Mouse (Mus musculus) megakaryocyte, embryonic 14.5 days (primary cell): Measurements from ENCODE around the gene Zbtb38. TPM values are rescaled to one million over a fixed set of nuclear protein-coding genes. Genes with fewer than 3 reads are reported as not detected.

Experiments
- H3K27me3 ChIP-seq: replicated peaks from 2 replicates; pipeline ENCODE3; 2012; ENCODE audit warnings: inconsistent platforms
- H3K36me3 ChIP-seq: replicated peaks from 2 replicates; pipeline ENCODE3; 2012; ENCODE audit warnings: low read length, inconsistent platforms, mixed read lengths
- H3K4me1 ChIP-seq: 2 replicates; pipeline ENCODE4 v1.6.1; 2012; ENCODE audit warnings: inconsistent platforms
- H3K4me3 ChIP-seq: replicated peaks from 2 replicates; pipeline ENCODE3; 2012; ENCODE audit warnings: moderate library complexity, mild to moderate bottlenecking, inconsistent platforms
- H3K9me3 ChIP-seq: 2 replicates; pipeline ENCODE4 v1.6.1; 2012; ENCODE audit warnings: inconsistent platforms
- FLI1 ChIP-seq: IDR thresholded peaks from 2 replicates; pipeline ENCODE4 v1.6.1; 2012; ENCODE audit warnings: low read length, inconsistent platforms, mixed read lengths
- GATA1 ChIP-seq: IDR thresholded peaks from 3 replicates; pipeline ENCODE4 v1.6.1; 2012; ENCODE audit warnings: mixed read lengths, low read length, inconsistent platforms, borderline replicate concordance
- polyA plus RNA-seq: library from polyadenylated mRNA; stranded (reverse); fragments of >175 nt; gene quantifications from 2 replicates; pipeline ENCODE4 v1.2.3, GENCODE M21; 2012; ENCODE audit warnings: low replicate concordance; ENCODE audit not compliant: insufficient read depth

Gene Zbtb38
- polyA plus RNA-seq, 1 experiment = 1.5 TPM

GRCm38 (mm10) chr9:96672466-96672865 is 80.2 kb downstream of the Zbtb38 start:
- no peaks in the 10 kb centered on the region for H3K36me3 ChIP-seq
- H3K27me3 ChIP-seq = no peaks in the 10 kb centered on the region
- H3K9me3 ChIP-seq = peaks cover 3% of the 10 kb centered on the region; the same call in 1 of the 2 replicates
- TF ChIP-seq FLI1 (no peak), GATA1 (no peak)
- H3K4me3 ChIP-seq = no peak overlapping the region
- peaks cover 43% of the 10 kb centered on the region for H3K4me1 ChIP-seq

DNA sequence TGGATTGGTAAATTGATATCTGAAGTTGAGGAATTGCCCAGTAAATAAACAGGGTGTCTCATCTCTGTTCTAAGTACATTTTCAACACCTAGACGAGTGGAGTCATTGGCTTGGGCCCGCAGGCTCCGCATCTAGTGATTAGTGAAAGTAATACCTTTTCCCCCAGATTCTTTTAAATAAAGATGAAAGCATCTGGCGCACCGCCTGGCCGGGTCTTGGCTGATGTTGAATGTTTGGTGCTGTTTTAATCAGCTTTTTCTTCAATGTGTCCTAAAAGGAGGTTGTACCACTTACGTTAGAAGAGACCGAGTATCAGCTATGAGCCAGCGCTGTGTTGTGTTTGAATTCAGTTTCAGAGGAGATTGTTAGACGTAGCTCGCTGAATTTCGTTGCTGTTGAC is 81.4 kb downstream of the Zbtb38 start:
- H3K36me3 ChIP-seq = no peaks in the 10 kb centered on the region
- H3K4me3 ChIP-seq = no peak overlapping the region
- TF ChIP-seq GATA1 = no peak
- TF ChIP-seq FLI1 = no peak
- H3K27me3 ChIP-seq = no peaks in the 10 kb centered on the region
- peaks cover 3% of the 10 kb centered on the region; the same call in 1 of the 2 replicates for H3K9me3 ChIP-seq
- peaks cover 41% of the 10 kb centered on the region for H3K4me1 ChIP-seq

GRCm38 (mm10) chr9:96669877-96670276 is 82.8 kb downstream of the Zbtb38 start:
- TF ChIP-seq FLI1 (no peak), GATA1 (no peak)
- H3K27me3 ChIP-seq = no peaks in the 10 kb centered on the region
- H3K9me3 ChIP-seq = peaks cover 3% of the 10 kb centered on the region; the same call in 1 of the 2 replicates
- H3K4me1 ChIP-seq = peaks cover 28% of the 10 kb centered on the region
- no peaks in the 10 kb centered on the region for H3K36me3 ChIP-seq
- H3K4me3 ChIP-seq = peak overlapping the region; percentile 89

- H3K4me1 ChIP-seq = peaks cover 26% of the 10 kb centered on the region
- H3K4me3 ChIP-seq = no peak overlapping the region
- peaks cover 3% of the 10 kb centered on the region; the same call in 1 of the 2 replicates for H3K9me3 ChIP-seq
- TF ChIP-seq FLI1 = no peak
- TF ChIP-seq GATA1 = no peak
- H3K36me3 ChIP-seq = no peaks in the 10 kb centered on the region
- H3K27me3 ChIP-seq = peaks cover 2% of the 10 kb centered on the region
Observed at GRCm38 (mm10) chr9:96668628-96669027, 84.0 kb downstream of the Zbtb38 start.

GRCm38 (mm10) chr9:96660510-96661244 is 92.0 kb downstream of the Zbtb38 start:
- Histone ChIP-seq H3K4me1 (peaks cover 6% of the 10 kb centered on the region; the same call in 1 of the 2 replicates), H3K9me3 (peaks cover 22% of the 10 kb centered on the region), H3K4me3 (no peak overlapping the region), H3K36me3 (peaks cover 4% of the 10 kb centered on the region), H3K27me3 (peaks cover 2% of the 10 kb centered on the region)
- no peak for TF ChIP-seq GATA1
- TF ChIP-seq FLI1 = no peak

- Histone ChIP-seq H3K27me3 (peaks cover 2% of the 10 kb centered on the region), H3K4me1 (peaks cover 6% of the 10 kb centered on the region; the same call in 1 of the 2 replicates), H3K9me3 (peaks cover 22% of the 10 kb centered on the region), H3K36me3 (peaks cover 4% of the 10 kb centered on the region), H3K4me3 (no peak overlapping the region)
- TF ChIP-seq GATA1 (no peak), FLI1 (no peak)
Observed at GRCm38 (mm10) chr9:96659801-96660200, 92.8 kb downstream of the Zbtb38 start.

DNA sequence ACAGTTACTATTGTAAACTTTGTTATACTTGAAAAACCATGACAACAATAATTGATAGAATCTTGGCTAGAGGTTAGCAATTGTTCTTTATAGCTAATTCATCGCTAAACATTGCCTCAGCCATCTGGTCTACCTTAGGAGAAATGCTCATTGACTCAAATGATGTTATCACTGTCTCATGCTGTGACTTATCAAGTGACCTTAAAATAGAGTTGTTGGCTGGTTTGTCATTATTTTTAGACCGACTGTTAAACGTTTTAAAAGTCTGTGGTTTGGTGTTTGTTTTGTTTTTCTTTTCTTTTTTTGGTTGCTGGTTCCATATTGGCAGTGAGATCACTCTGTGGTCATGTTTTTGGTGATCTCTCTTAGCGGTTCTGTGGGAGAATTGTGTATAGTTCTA is 99.1 kb downstream of the Zbtb38 start:
- H3K9me3 ChIP-seq = no peaks in the 10 kb centered on the region
- TF ChIP-seq FLI1 = no peak
- TF ChIP-seq GATA1 = no peak
- peaks cover 15% of the 10 kb centered on the region for H3K27me3 ChIP-seq
- H3K4me1 ChIP-seq = peaks cover 54% of the 10 kb centered on the region
- H3K36me3 ChIP-seq = no peaks in the 10 kb centered on the region
- no peak overlapping the region for H3K4me3 ChIP-seq

DNA sequence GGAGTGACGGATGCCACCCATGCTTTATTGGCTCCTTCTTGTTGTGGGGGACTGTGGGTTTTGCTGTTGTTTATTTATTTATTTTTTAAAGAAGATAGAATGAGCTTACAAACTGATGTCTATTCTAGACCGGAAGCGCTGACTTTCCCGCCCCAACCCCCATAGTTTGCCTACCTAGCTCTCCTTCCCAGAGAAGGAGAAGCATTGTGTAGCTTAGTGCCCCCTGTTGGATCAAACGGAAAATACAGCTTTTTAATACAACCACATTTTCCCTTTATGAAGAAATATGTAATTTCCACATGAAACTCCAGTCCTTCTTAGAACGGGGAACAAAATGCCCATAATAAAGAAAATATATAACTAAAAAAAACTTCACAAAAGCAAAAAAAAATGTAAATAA is 99.9 kb downstream of the Zbtb38 start:
- H3K27me3 ChIP-seq = peaks cover 15% of the 10 kb centered on the region

GRCm38 (mm10) chr9:96650807-96651206 is 101.8 kb downstream of the Zbtb38 start:
- Histone ChIP-seq H3K4me1 (peaks cover 60% of the 10 kb centered on the region), H3K9me3 (no peaks in the 10 kb centered on the region), H3K36me3 (no peaks in the 10 kb centered on the region), H3K4me3 (peak overlapping the region; percentile 71), H3K27me3 (peaks cover 28% of the 10 kb centered on the region)
- TF ChIP-seq FLI1 (no peak), GATA1 (no peak)

More for the DNA sequence above, 99.9 kb downstream of the Zbtb38 start:
- Histone ChIP-seq H3K4me3 (no peak overlapping the region), H3K36me3 (no peaks in the 10 kb centered on the region), H3K4me1 (peaks cover 54% of the 10 kb centered on the region), H3K9me3 (no peaks in the 10 kb centered on the region)
- no peak for TF ChIP-seq FLI1
- TF ChIP-seq GATA1 = no peak

GRCm38 (mm10) chr9:96649924-96650323 is 102.7 kb downstream of the Zbtb38 start:
- H3K4me3 ChIP-seq = peak overlapping the region; percentile 29
- peaks cover 28% of the 10 kb centered on the region for H3K27me3 ChIP-seq
- no peaks in the 10 kb centered on the region for H3K36me3 ChIP-seq
- H3K9me3 ChIP-seq = no peaks in the 10 kb centered on the region
- peaks cover 69% of the 10 kb centered on the region for H3K4me1 ChIP-seq
- TF ChIP-seq GATA1 (no peak), FLI1 (no peak)
